Mouse (Mus musculus): ENCODE data around the gene Olfr1283. TPM values are rescaled to one million over a fixed set of nuclear protein-coding genes. Genes with fewer than 3 reads are reported as not detected.

Gene Olfr1283
- polyA plus RNA-seq (2015; fragmentation: Nextera tagmentation; extraction: Ambion mirVana) = not detected in 2 replicates

DNA sequence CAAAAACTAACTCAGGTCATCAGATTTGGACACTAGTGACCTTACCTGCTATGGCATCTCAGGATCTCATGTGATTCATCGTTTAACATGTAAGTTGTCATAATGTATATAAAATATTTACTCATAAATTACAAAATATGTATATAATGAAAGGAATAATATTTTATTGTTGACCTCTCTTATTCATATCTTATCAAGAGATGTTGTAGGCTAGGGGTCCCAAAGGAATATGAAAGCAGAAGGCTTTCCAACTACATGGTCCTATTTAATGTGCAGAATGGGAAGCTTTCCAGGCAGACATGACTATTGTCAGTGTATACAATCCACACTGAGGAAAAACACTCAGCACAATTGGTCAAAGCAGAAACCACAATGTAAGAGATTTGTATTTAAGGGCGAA is at the start of gene Olfr1283:
TSS of gene Olfr1283 (plus strand) at position 301 of the 400 bp plus-strand sequence.

DNA sequence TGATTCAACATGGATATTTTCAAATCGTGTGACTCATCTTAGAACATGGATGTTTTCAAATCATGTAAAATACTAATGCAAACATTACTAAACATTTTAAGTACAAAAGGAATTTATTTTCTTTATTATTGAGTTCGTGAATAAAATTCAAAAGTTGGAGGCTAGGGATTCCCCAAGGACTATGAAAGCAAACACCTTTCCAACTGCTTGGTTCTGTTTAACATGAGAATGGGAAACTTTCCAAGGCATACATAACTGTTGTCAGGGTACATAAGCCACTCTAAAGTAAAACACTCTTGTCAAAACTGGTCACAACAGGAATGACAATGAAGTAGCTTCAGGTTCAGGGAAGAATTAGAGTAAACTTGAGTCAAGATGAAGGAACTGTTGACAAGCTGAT is 40.4 kb upstream of the Olfr1283 start, which contains the start of gene Olfr1281:
TSS of gene Olfr1281 (plus strand) at position 301 of the 400 bp plus-strand sequence.

DNA sequence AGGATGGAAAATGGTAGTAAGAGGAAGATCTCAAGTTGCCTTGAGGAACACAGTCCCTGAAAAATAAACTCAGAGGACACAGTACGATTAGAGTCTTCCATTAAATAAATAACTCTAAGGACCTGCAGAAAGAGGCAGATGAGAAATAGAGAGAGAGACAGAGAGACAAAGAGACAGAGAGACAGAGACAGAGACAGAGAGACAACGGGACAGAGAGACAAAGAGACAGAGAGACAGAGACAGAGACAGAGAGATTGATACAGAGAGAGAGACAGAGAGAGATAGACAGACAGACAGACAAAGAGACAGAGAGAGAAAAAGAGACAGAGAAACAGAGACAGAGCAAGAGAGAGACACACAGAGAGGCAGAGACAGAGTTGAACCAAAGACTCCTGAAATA is 30.6 kb upstream of the Olfr1283 start, which contains the start of gene Olfr1282:
TSS of gene Olfr1282 (minus strand) at position 101 of the 400 bp plus-strand sequence.

DNA sequence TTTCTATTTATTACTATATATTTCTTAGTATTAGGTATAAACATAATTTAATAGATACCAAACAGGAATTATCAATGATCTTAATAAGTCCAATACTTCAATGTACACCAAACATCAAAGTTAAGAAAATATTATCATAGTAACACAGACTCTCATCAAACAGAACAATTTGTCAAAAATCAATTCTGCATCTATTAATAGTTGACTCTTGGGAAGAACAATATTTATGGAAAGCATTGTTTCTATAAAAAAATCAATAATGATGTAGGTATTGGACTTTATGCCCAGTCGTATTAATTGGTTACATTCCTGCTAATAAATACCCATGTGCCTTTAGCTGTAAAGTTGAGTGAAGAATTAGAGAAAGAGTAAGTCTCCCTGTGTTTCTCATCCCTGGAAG is 8.6 kb downstream of the Olfr1283 start, which contains the start of gene Olfr1284:
TSS of gene Olfr1284 (plus strand) at position 301 of the 400 bp plus-strand sequence.

Other genes with a start within 250 kb of the Olfr1283 start
- gene Gm15130, start 213.9 kb upstream of the Olfr1283 start, polyA plus RNA-seq (2015; fragmentation: Nextera tagmentation; extraction: Ambion mirVana) = not detected in 2 replicates
- not detected in 2 replicates for gene 4930430A15Rik, start 137.2 kb upstream of the Olfr1283 start, polyA plus RNA-seq (2015; fragmentation: Nextera tagmentation; extraction: Ambion mirVana)
- not detected in 2 replicates for gene Olfr1275, start 131.5 kb upstream of the Olfr1283 start, polyA plus RNA-seq (2015; fragmentation: Nextera tagmentation; extraction: Ambion mirVana)
- not detected in 2 replicates for gene Olfr1276, start 112.3 kb upstream of the Olfr1283 start, polyA plus RNA-seq (2015; fragmentation: Nextera tagmentation; extraction: Ambion mirVana)
- gene Olfr1277, start 92.7 kb upstream of the Olfr1283 start, polyA plus RNA-seq (2015; fragmentation: Nextera tagmentation; extraction: Ambion mirVana) = not detected in 2 replicates
- gene Olfr1278, start 76.7 kb upstream of the Olfr1283 start, polyA plus RNA-seq (2015; fragmentation: Nextera tagmentation; extraction: Ambion mirVana) = not detected in 2 replicates
- not detected in 2 replicates for gene Olfr1279, start 66.2 kb upstream of the Olfr1283 start, polyA plus RNA-seq (2015; fragmentation: Nextera tagmentation; extraction: Ambion mirVana)
- gene Olfr1280, start 52.8 kb upstream of the Olfr1283 start, polyA plus RNA-seq (2015; fragmentation: Nextera tagmentation; extraction: Ambion mirVana) = not detected in 2 replicates
- gene Olfr1281, start 40.3 kb upstream of the Olfr1283 start, polyA plus RNA-seq (2015; fragmentation: Nextera tagmentation; extraction: Ambion mirVana) = not detected in 2 replicates
- gene Olfr1282, start 30.7 kb upstream of the Olfr1283 start, polyA plus RNA-seq (2015; fragmentation: Nextera tagmentation; extraction: Ambion mirVana) = not detected in 2 replicates
- gene Olfr1284, start 8.7 kb downstream of the Olfr1283 start, polyA plus RNA-seq (2015; fragmentation: Nextera tagmentation; extraction: Ambion mirVana) = not detected in 2 replicates
- gene Olfr1286, start 56.3 kb downstream of the Olfr1283 start, polyA plus RNA-seq (2015; fragmentation: Nextera tagmentation; extraction: Ambion mirVana) = not detected in 2 replicates
- not detected in 2 replicates for gene Olfr1287, start 82.4 kb downstream of the Olfr1283 start, polyA plus RNA-seq (2015; fragmentation: Nextera tagmentation; extraction: Ambion mirVana)
- not detected in 2 replicates for gene Olfr1288, start 107.3 kb downstream of the Olfr1283 start, polyA plus RNA-seq (2015; fragmentation: Nextera tagmentation; extraction: Ambion mirVana)
- not detected in 2 replicates for gene Olfr1289, start 114.0 kb downstream of the Olfr1283 start, polyA plus RNA-seq (2015; fragmentation: Nextera tagmentation; extraction: Ambion mirVana)
- gene Olfr1290, start 127.0 kb downstream of the Olfr1283 start, polyA plus RNA-seq (2015; fragmentation: Nextera tagmentation; extraction: Ambion mirVana) = not detected in 2 replicates
- not detected in 2 replicates for gene Olfr1291-ps1, start 130.4 kb downstream of the Olfr1283 start, polyA plus RNA-seq (2015; fragmentation: Nextera tagmentation; extraction: Ambion mirVana)
- gene Olfr1293-ps, start 158.4 kb downstream of the Olfr1283 start, polyA plus RNA-seq (2015; fragmentation: Nextera tagmentation; extraction: Ambion mirVana) = not detected in 2 replicates
- gene Olfr1294, start 173.5 kb downstream of the Olfr1283 start, polyA plus RNA-seq (2015; fragmentation: Nextera tagmentation; extraction: Ambion mirVana) = not detected in 2 replicates
- gene Olfr1295, start 202.9 kb downstream of the Olfr1283 start, polyA plus RNA-seq (2015; fragmentation: Nextera tagmentation; extraction: Ambion mirVana) = not detected in 2 replicates

Measured in spleen, postnatal 0 days (tissue).